ENCODE assay signal across 8 mouse cellular contexts in the genomic region with DNA sequence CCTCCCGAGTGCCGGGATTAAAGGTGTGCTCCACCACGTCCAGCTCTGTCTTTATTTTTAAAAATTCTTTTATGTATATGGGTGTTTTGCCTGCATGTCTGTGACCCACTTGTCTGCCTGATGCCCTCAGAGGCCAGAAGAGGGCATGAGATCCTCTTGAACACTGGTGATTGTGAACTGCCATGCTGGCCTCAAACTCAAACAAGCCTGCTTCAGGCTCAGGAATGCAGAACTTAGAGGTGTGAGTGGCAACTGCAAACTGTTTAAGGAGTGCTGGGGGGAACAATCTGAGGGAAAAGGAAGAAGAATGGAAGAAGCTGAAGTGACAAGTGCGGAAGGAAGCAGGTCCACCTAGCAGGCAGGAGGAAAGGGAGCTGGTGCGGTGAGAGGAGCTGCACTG. TPM values are rescaled to one million over a fixed set of nuclear protein-coding genes. Genes with fewer than 3 reads are reported as not detected.
DNase-seq lines count a peak whose midpoint lies in the region; ATAC-seq and TF ChIP-seq lines count a peak whose summit lies in the region.

No protein-coding gene starts in this region.

- H3K4me3 ChIP-seq in left cerebral cortex, adult 2 months, result no peak overlapping the region
- no peak overlapping the region for H3K4me3 ChIP-seq in embryonic facial prominence, embryonic 15.5 days (replicated peaks)
- H3K4me3 ChIP-seq in liver, embryonic 13.5 days (replicated peaks), result peak overlapping the region; percentile 60
- H3K4me3 ChIP-seq in stomach, postnatal 0 days (ENCODE audit: low read depth, low read length), result no peak overlapping the region

- no peak for ATAC-seq in embryonic facial prominence, embryonic 15.5 days (ENCODE audit: insufficient number of reproducible peaks, low FRiP score, low TSS enrichment, low read depth)
- ATAC-seq in liver, embryonic 13.5 days (ENCODE audit: low read depth), result no peak
- no peak for ATAC-seq in stomach, postnatal 0 days (ENCODE audit: low FRiP score, low TSS enrichment)

- no peaks in the 10 kb centered on the region for H3K9me3 ChIP-seq in embryonic facial prominence, embryonic 15.5 days (replicated peaks)
- no peaks in the 10 kb centered on the region for H3K9me3 ChIP-seq in liver, embryonic 13.5 days (replicated peaks)
- H3K9me3 ChIP-seq in stomach, postnatal 0 days (ENCODE audit: control insufficient read depth, low read length), result no peaks in the 10 kb centered on the region

- no peaks in the 10 kb centered on the region for H3K36me3 ChIP-seq in embryonic facial prominence, embryonic 15.5 days
- peaks cover 7% of the 10 kb centered on the region for H3K36me3 ChIP-seq in liver, embryonic 13.5 days
- no peaks in the 10 kb centered on the region for H3K36me3 ChIP-seq in stomach, postnatal 0 days (ENCODE audit: control insufficient read depth, insufficient read depth, low read length)

- no peak overlapping the region for H3K9ac ChIP-seq in embryonic facial prominence, embryonic 15.5 days
- H3K9ac ChIP-seq in liver, embryonic 13.5 days, result peak overlapping the region; percentile 61
- H3K9ac ChIP-seq in stomach, postnatal 0 days (ENCODE audit: low read length), result no peak overlapping the region

- no peak overlapping the region for H3K4me2 ChIP-seq in embryonic facial prominence, embryonic 15.5 days (replicated peaks)
- peak overlapping the region; percentile 73 for H3K4me2 ChIP-seq in liver, embryonic 13.5 days
- H3K4me2 ChIP-seq in stomach, postnatal 0 days (replicated peaks; ENCODE audit: low read depth), result no peak overlapping the region

- no peaks in the 10 kb centered on the region for H3K27me3 ChIP-seq in embryonic facial prominence, embryonic 15.5 days
- no peaks in the 10 kb centered on the region for H3K27me3 ChIP-seq in liver, embryonic 13.5 days
- H3K27me3 ChIP-seq in stomach, postnatal 0 days (ENCODE audit: control insufficient read depth, insufficient read depth, low read length), result no peaks in the 10 kb centered on the region

- intact Hi-C loops in left cerebral cortex, adult 2 months (cut with DNase I), result loop anchor here (10.0 kb wide), 1 partner anchor 427 kb away; the partner anchor contains the start of genes Ccdc92 and Zfp664
- intact Hi-C loops in left cerebral cortex, postnatal 25 days (cut with DNase I), result no loop called here
- intact Hi-C loops in left cerebral cortex, postnatal 36 days (cut with DNase I), result no loop called here

- TF ChIP-seq EP300 in stomach, postnatal 0 days (optimal IDR thresholded peaks at IDR 0.05), result no peak

- DNase-seq in left cerebral cortex, adult 2 months (ENCODE audit: extremely low spot score in 1 of 2, low spot score in 2 of 2), result no peak
- DNase-seq in left cerebral cortex, postnatal 25 days (ENCODE audit: low spot score in 2 of 2), result no peak
- no peak for DNase-seq in liver, embryonic 13.5 days
- peak; percentile 46 for DNase-seq in stomach, postnatal 0 days (ENCODE audit: low spot score)
- DNase-seq in layer of hippocampus, adult 9-11 months, result no peak
- no peak for DNase-seq in adrenal gland, adult 8-10 months
- DNase-seq in left cerebral cortex, postnatal 36 days (ENCODE audit: low spot score in 2 of 2), result no peak

- no peak overlapping the region for H3K27ac ChIP-seq in left cerebral cortex, adult 2 months
- 0 out of 2 replicates have a peak overlapping the region, but pooled peaks have one; percentile 0 for H3K27ac ChIP-seq in embryonic facial prominence, embryonic 15.5 days (replicated peaks)
- peak overlapping the region; percentile 80 for H3K27ac ChIP-seq in liver, embryonic 13.5 days
- peak overlapping the region; percentile 49 for H3K27ac ChIP-seq in stomach, postnatal 0 days (replicated peaks)

- 94% methylated on average over 5 of the region's 5 CpGs for WGBS in embryonic facial prominence, embryonic 15.5 days
- 74% methylated on average over 5 of the region's 5 CpGs for WGBS in liver, embryonic 13.5 days (ENCODE audit: insufficient replicate concordance)
- WGBS in stomach, postnatal 0 days, result 75% methylated on average over 5 of the region's 5 CpGs

- TF ChIP-seq CTCF in left cerebral cortex, adult 2 months (IDR thresholded peaks at IDR 0.05), result peak; percentile 23
- TF ChIP-seq CTCF in stomach, postnatal 0 days (IDR thresholded peaks at IDR 0.05; ENCODE audit: low read depth), result peak; percentile 68

- H3K4me1 ChIP-seq in embryonic facial prominence, embryonic 15.5 days, result peaks cover 8% of the 10 kb centered on the region; the same call in 1 of the 2 replicates
- H3K4me1 ChIP-seq in liver, embryonic 13.5 days (replicated peaks), result peaks cover 35% of the 10 kb centered on the region
- H3K4me1 ChIP-seq in stomach, postnatal 0 days (replicated peaks; ENCODE audit: control insufficient read depth, insufficient read depth), result no peaks in the 10 kb centered on the region

RNA-seq across cellular contexts. Expression of gene Kmt5a, which starts 1.5 kb away (rescaled TPM):
- 10 to 100 TPM; 60.9 to 74.6 TPM for total RNA-seq in left cerebral cortex, adult 2 months (2021)
- 10 to 100 TPM; 57.6 to 66.0 TPM for total RNA-seq in left cerebral cortex, postnatal 25 days (2021)
- 71.2 and 72.0 TPM in 2 replicates for polyA plus RNA-seq in embryonic facial prominence, embryonic 15.5 days (2015; fragmentation: Nextera tagmentation; extraction: Ambion mirVana)
- 45.4 and 58.4 TPM in 2 replicates for polyA plus RNA-seq in liver, embryonic 13.5 days (2015; fragmentation: Nextera tagmentation; extraction: Ambion mirVana)
- polyA plus RNA-seq in stomach, postnatal 0 days (2015; fragmentation: Nextera tagmentation; extraction: Ambion mirVana), result 64.1 and 90.2 TPM in 2 replicates
- 100 to 1,000 TPM; 107 to 196 (median 137) TPM for total RNA-seq in adrenal gland, adult 8-10 months (2022)
- 10 to 100 TPM; 55.1 to 67.8 TPM for total RNA-seq in left cerebral cortex, postnatal 36 days (2021)

RNA-seq across cellular contexts. Expression of gene Sbno1, which starts 12.4 kb away (rescaled TPM):
- total RNA-seq in left cerebral cortex, adult 2 months (2021), result 100 to 1,000 TPM; 180 to 185 TPM
- total RNA-seq in left cerebral cortex, postnatal 25 days (2021), result 100 to 1,000 TPM; 162 to 174 TPM
- 75.9 and 76.7 TPM in 2 replicates for polyA plus RNA-seq in embryonic facial prominence, embryonic 15.5 days (2015; fragmentation: Nextera tagmentation; extraction: Ambion mirVana)
- 50.7 and 64.9 TPM in 2 replicates for polyA plus RNA-seq in liver, embryonic 13.5 days (2015; fragmentation: Nextera tagmentation; extraction: Ambion mirVana)
- 44.8 and 45.2 TPM in 2 replicates for polyA plus RNA-seq in stomach, postnatal 0 days (2015; fragmentation: Nextera tagmentation; extraction: Ambion mirVana)
- 100 to 1,000 TPM in 2 of 4 experiments, 10 to 100 TPM in 2; 86.8 to 120 (median 107) TPM for total RNA-seq in adrenal gland, adult 8-10 months (2022)
- 100 to 1,000 TPM; 152 to 175 TPM for total RNA-seq in left cerebral cortex, postnatal 36 days (2021)

RNA-seq across cellular contexts. Expression of gene Rilpl2, which starts 39.9 kb away (rescaled TPM):
- total RNA-seq in left cerebral cortex, adult 2 months (2021), result 10 to 100 TPM; 17.9 to 21.0 TPM
- total RNA-seq in left cerebral cortex, postnatal 25 days (2021), result 10 to 100 TPM; 18.6 to 19.7 TPM
- polyA plus RNA-seq in embryonic facial prominence, embryonic 15.5 days (2015; fragmentation: Nextera tagmentation; extraction: Ambion mirVana), result 38.0 and 40.2 TPM in 2 replicates
- 9.9 and 10.3 TPM in 2 replicates for polyA plus RNA-seq in liver, embryonic 13.5 days (2015; fragmentation: Nextera tagmentation; extraction: Ambion mirVana)
- 19.3 and 20.7 TPM in 2 replicates for polyA plus RNA-seq in stomach, postnatal 0 days (2015; fragmentation: Nextera tagmentation; extraction: Ambion mirVana)
- 10 to 100 TPM; 26.3 to 29.7 (median 29.2) TPM for total RNA-seq in adrenal gland, adult 8-10 months (2022)
- total RNA-seq in left cerebral cortex, postnatal 36 days (2021), result 10 to 100 TPM; 18.8 to 20.5 TPM

RNA-seq across cellular contexts. Expression of gene Snrnp35, which starts 44.7 kb away (rescaled TPM):
- 10 to 100 TPM; 19.9 to 20.8 TPM for total RNA-seq in left cerebral cortex, adult 2 months (2021)
- total RNA-seq in left cerebral cortex, postnatal 25 days (2021), result 10 to 100 TPM; 21.0 to 27.2 TPM
- polyA plus RNA-seq in embryonic facial prominence, embryonic 15.5 days (2015; fragmentation: Nextera tagmentation; extraction: Ambion mirVana), result 26.3 and 26.5 TPM in 2 replicates
- polyA plus RNA-seq in liver, embryonic 13.5 days (2015; fragmentation: Nextera tagmentation; extraction: Ambion mirVana), result 14.6 and 15.0 TPM in 2 replicates
- polyA plus RNA-seq in stomach, postnatal 0 days (2015; fragmentation: Nextera tagmentation; extraction: Ambion mirVana), result 9.1 and 10.8 TPM in 2 replicates
- 10 to 100 TPM; 17.1 to 23.2 (median 17.5) TPM for total RNA-seq in adrenal gland, adult 8-10 months (2022)
- total RNA-seq in left cerebral cortex, postnatal 36 days (2021), result 10 to 100 TPM; 22.7 to 28.0 TPM
